Mouse (Mus musculus) layer of hippocampus, adult 18-20 months (tissue): Measurements from ENCODE around the gene Smim20. TPM values are rescaled to one million over a fixed set of nuclear protein-coding genes. Genes with fewer than 3 reads are reported as not detected.
A peak's percentile ranks its signal among the peaks of the same experiment; 100 is the strongest.

Experiments used
- DNase-seq, 2 experiments: peaks; one replicate each; pipeline ENCODE4 v3.0.0; 2022; ENCODE audit warnings: low spot score in 2 of 2
- total RNA-seq, 2 experiments: library from RNA; stranded (reverse); gene quantifications; 2 replicates each; pipeline ENCODE4 v1.2.3; 2021

The Smim20 gene
- total RNA-seq, 2 experiments from 2014 or later, result 42.9 to 45.1 TPM

GRCm38 (mm10) chr5:53265740-53266139, 1.1 kb upstream of the Smim20 start:
- no peak for DNase-seq

- DNase-seq, result no peak
Observed at GRCm38 (mm10) chr5:53266181-53266580, 702 bp upstream of the Smim20 start.

- DNase-seq, result peak in 1 of 2 experiments; percentile 38
Observed at GRCm38 (mm10) chr5:53268095-53268692, 1.3 kb downstream of the Smim20 start.

- DNase-seq, result no peak
Observed at GRCm38 (mm10) chr5:53269799-53270198, 2.9 kb downstream of the Smim20 start.

- DNase-seq, result no peak
Observed at GRCm38 (mm10) chr5:53270947-53271711, 4.2 kb downstream of the Smim20 start.

GRCm38 (mm10) chr5:53272626-53273025, 5.7 kb downstream of the Smim20 start:
- no peak for DNase-seq

GRCm38 (mm10) chr5:53273699-53274430, 7.0 kb downstream of the Smim20 start:
- no peak for DNase-seq

GRCm38 (mm10) chr5:53274811-53275355, 8.0 kb downstream of the Smim20 start:
- peak; percentile 28 to 78 for DNase-seq

GRCm38 (mm10) chr5:53275376-53275775, 8.5 kb downstream of the Smim20 start:
- DNase-seq, result no peak

GRCm38 (mm10) chr5:53276470-53277022, 9.7 kb downstream of the Smim20 start:
- DNase-seq, result peak in 1 of 2 experiments; percentile 47

GRCm38 (mm10) chr5:53277716-53278263, 10.9 kb downstream of the Smim20 start:
- no peak for DNase-seq

- DNase-seq, result peak in 1 of 2 experiments; percentile 76
Observed at GRCm38 (mm10) chr5:53279216-53279813, 12.4 kb downstream of the Smim20 start.

GRCm38 (mm10) chr5:53282487-53282886, 15.6 kb downstream of the Smim20 start:
- no peak for DNase-seq

- DNase-seq, result no peak
Observed at GRCm38 (mm10) chr5:53286406-53286805, 19.5 kb downstream of the Smim20 start.

GRCm38 (mm10) chr5:53289438-53289837, 22.6 kb downstream of the Smim20 start:
- no peak for DNase-seq

- no peak for DNase-seq
Observed at GRCm38 (mm10) chr5:53294627-53295026, 27.7 kb downstream of the Smim20 start.

GRCm38 (mm10) chr5:53296961-53297360, 30.1 kb downstream of the Smim20 start:
- DNase-seq, result no peak

- DNase-seq, result no peak
Observed at GRCm38 (mm10) chr5:53301496-53301895, 34.6 kb downstream of the Smim20 start.

- no peak for DNase-seq
Observed at GRCm38 (mm10) chr5:53302895-53303670, 36.2 kb downstream of the Smim20 start.

- no peak for DNase-seq
Observed at GRCm38 (mm10) chr5:53303941-53304340, 37.1 kb downstream of the Smim20 start.
